ENCODE assay signal across 8 mouse cellular contexts in the genomic region with DNA sequence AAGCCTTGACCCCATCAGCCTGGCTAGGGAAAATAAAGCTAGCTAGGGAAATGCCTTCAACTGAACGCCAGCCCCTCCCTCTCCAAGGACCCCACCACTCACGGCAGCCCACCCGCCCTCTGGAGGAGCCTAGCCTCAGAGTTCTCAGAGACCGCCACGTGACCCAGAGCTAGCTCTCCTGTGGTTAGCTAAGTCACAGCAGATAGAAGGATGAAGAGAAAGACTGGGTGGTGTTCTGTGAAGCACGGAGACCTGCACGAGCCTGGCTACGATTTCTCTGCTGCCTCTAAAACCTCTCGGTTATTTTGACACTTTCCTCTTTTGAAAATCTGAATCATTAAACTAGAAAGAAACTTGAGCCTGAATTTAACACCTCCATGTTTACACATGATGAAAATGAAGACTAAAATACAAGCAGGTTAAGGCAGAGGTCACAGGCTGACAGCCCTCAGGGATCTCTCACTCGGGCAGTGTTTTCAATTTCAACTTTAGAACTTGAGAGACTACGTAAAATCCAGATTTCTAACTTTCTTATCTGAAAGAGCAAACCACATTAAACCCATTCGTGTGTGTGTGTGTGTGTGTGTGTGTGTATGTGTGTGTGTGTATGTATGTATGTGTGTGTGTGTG. TPM values are rescaled to one million over a fixed set of nuclear protein-coding genes. Genes with fewer than 3 reads are reported as not detected.
DNase-seq lines count a peak whose midpoint lies in the region; ATAC-seq lines count a peak whose summit lies in the region.

No protein-coding gene starts in this region.

- H3K9ac ChIP-seq in kidney, embryonic 16.5 days (replicated peaks; ENCODE audit: low read length): peak overlapping the region; percentile 15; the same call in 1 of the 2 replicates
- H3K9ac ChIP-seq in limb, embryonic 12.5 days (replicated peaks): no peak overlapping the region
- no peak overlapping the region for H3K9ac ChIP-seq in intestine, embryonic 15.5 days

- WGBS in kidney, embryonic 16.5 days: 18% methylated on average over 12 of the region's 12 CpGs
- WGBS in limb, embryonic 12.5 days: 18% methylated on average over 12 of the region's 12 CpGs
- 26% methylated on average over 12 of the region's 12 CpGs for whole genome bisulfite sequencing in intestine, embryonic 15.5 days

- H3K9me3 ChIP-seq in kidney, embryonic 16.5 days (ENCODE audit: low read length): no peaks in the 10 kb centered on the region
- no peaks in the 10 kb centered on the region for H3K9me3 ChIP-seq in limb, embryonic 12.5 days
- H3K9me3 ChIP-seq in intestine, embryonic 15.5 days: no peaks in the 10 kb centered on the region

- peak overlapping the region; percentile 29; the same call in 1 of the 2 replicates for H3K4me2 ChIP-seq in kidney, embryonic 16.5 days (replicated peaks; ENCODE audit: low read depth, low read length)
- H3K4me2 ChIP-seq in limb, embryonic 12.5 days: peak overlapping the region; percentile 27; the same call in 1 of the 2 replicates
- H3K4me2 ChIP-seq in intestine, embryonic 15.5 days (replicated peaks): no peak overlapping the region

- no peaks in the 10 kb centered on the region for H3K36me3 ChIP-seq in kidney, embryonic 16.5 days (ENCODE audit: insufficient read depth, low read length)
- H3K36me3 ChIP-seq in limb, embryonic 12.5 days: peaks cover 10% of the 10 kb centered on the region
- peaks cover 4% of the 10 kb centered on the region; the same call in 1 of the 2 replicates for H3K36me3 ChIP-seq in intestine, embryonic 15.5 days

- ATAC-seq in kidney, embryonic 16.5 days (ENCODE audit: low FRiP score, low TSS enrichment): peak; percentile 69; the same call in 1 of the 2 replicates
- ATAC-seq in limb, embryonic 12.5 days (ENCODE audit: insufficient number of reproducible peaks, insufficient read depth, low FRiP score, low TSS enrichment, low read depth): no peak
- no peak for ATAC-seq in erythroblast, adult 5-6 weeks (replicated peaks; ENCODE audit: low FRiP score, poor library complexity, severe bottlenecking)
- no peak for ATAC-seq in intestine, embryonic 15.5 days

- no peak overlapping the region for H3K27ac ChIP-seq in kidney, embryonic 16.5 days (ENCODE audit: low read length)
- H3K27ac ChIP-seq in limb, embryonic 12.5 days: no peak overlapping the region
- no peak overlapping the region for H3K27ac ChIP-seq in intestine, embryonic 15.5 days

- H3K4me3 ChIP-seq in kidney, embryonic 16.5 days (ENCODE audit: low read length): no peak overlapping the region
- H3K4me3 ChIP-seq in limb, embryonic 12.5 days (replicated peaks): no peak overlapping the region
- no peak overlapping the region for H3K4me3 ChIP-seq in intestine, embryonic 15.5 days (replicated peaks)

- H3K27me3 ChIP-seq in kidney, embryonic 16.5 days (ENCODE audit: insufficient read depth, low read length): no peaks in the 10 kb centered on the region
- H3K27me3 ChIP-seq in limb, embryonic 12.5 days: no peaks in the 10 kb centered on the region
- H3K27me3 ChIP-seq in intestine, embryonic 15.5 days (replicated peaks): no peaks in the 10 kb centered on the region

- DNase-seq in kidney, adult 18-20 months: no peak
- DNase-seq in embryo, embryonic 10.5 days (ENCODE audit: low spot score): peak; percentile 75
- peak; percentile 50 to 61 for DNase-seq in thymus, adult 18-20 months
- no peak for DNase-seq in adrenal gland, postnatal 4 days (ENCODE audit: low spot score in 2 of 2)

- peaks cover 12% of the 10 kb centered on the region for H3K4me1 ChIP-seq in kidney, embryonic 16.5 days (ENCODE audit: insufficient read depth, low read length)
- H3K4me1 ChIP-seq in limb, embryonic 12.5 days (replicated peaks): peaks cover 21% of the 10 kb centered on the region
- H3K4me1 ChIP-seq in intestine, embryonic 15.5 days (replicated peaks): peaks cover 11% of the 10 kb centered on the region

RNA-seq across cellular contexts. Expression of a gene that starts 8.3 kb away (rescaled TPM):
- polyA plus RNA-seq in kidney, embryonic 16.5 days (2015; fragmentation: Nextera tagmentation; extraction: Ambion mirVana): 18.5 and 22.2 TPM in 2 replicates
- 18.5 and 22.4 TPM in 2 replicates for polyA plus RNA-seq in limb, embryonic 12.5 days (2016; fragmentation: Nextera tagmentation; extraction: Ambion mirVana)
- 1.5 and 2.1 TPM in 2 replicates for total RNA-seq in erythroblast, adult 5-6 weeks (2015; ENCODE audit: low replicate concordance)
- 3.6 and 11.8 TPM in 2 replicates for total RNA-seq in erythroblast, adult 5-6 weeks (2017; ENCODE audit: low replicate concordance)
- 10 to 100 TPM; 36.4 to 39.8 TPM for total RNA-seq in adrenal gland, postnatal 4 days (2021)
- 15.5 and 15.8 TPM in 2 replicates for polyA plus RNA-seq in intestine, embryonic 15.5 days (2015; fragmentation: Nextera tagmentation; extraction: Ambion mirVana)

Comparison
In these comparisons a context has a peak if more than half of its experiments do, and no peak if none do; other contexts are left out.
1. DNase-seq: peak in embryo, embryonic 10.5 days (single experiment) and thymus, adult 18-20 months (2 of 2); none in kidney, adult 18-20 months (single experiment) and adrenal gland, postnatal 4 days (0 of 2).